Mouse (Mus musculus): ENCODE data around the gene Zfp1. TPM values are rescaled to one million over a fixed set of nuclear protein-coding genes. Genes with fewer than 3 reads are reported as not detected.

Zfp1 gene
- 10 to 100 TPM; 17.4 to 19.1 TPM for total RNA-seq (2023)

DNA sequence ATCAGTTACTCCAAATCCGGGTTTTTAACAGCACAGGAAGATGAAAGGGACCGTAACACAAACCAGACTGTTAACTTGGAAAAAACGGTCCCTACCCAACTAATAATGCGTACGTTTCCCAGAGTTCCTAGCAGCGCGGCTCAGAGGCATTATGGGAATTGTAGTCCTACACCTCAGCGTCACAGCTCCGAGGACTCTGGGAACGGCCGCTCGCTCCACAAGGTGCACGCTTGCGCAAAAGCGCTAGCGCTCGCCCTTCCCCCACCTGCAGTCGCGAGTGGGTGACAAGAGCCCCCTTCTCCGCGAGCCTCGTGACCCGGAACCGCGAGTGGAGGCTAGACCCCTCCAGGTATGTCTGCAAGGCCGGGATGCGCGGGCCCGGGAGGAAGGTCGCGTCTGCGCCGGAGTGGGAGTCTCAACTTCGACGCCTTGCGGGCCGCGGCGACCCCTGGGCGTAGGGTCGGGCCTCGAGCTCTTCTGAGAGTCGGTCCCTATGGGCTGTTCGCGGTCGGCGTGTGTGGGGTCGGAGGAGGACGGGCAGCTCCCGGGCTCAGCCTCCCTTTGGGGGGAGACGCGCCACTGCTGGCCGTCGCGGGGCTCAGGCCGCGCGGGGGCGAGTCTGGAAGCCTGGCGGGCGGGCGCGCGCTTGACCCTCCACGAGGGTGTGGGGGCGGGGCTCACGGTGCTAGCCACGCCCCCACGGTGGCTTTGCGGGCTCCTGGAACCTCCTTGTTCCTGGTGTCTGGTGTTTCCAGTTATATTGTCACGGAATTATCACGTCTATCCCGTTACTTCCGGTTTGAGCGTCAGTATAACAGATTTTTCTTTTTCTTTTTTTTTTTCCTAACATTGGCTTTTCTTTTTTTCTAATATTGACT lies at the start of gene Zfp1:
TSS of gene Zfp1 (plus strand) at position 138 of the 878 bp plus-strand sequence.

DNA sequence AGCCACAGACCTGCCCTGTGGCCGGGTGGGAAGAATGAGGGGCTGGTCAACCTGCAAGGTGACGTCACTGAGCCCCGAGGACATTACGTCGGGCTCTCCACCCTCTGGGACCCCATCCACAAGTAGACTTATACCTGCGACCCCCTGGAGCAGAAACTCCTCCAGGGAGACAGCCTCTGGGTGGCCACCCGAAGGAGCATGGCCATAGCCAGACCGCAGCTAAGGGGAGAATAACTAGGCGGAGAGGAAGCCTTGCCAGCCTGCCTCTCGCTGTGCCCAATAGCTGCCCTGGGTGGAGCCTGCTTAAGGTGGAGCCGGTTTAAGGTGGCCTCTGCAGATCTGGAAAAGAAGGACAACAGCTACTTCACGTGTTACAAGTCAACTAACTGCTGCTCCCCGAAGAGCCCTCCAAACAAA lies 13.1 kb upstream of the Zfp1 start, which contains the start of gene Ldhd:
TSS of gene Ldhd (minus strand) at position 270 of the 417 bp plus-strand sequence.

GRCm38 (mm10) chr8:111690960-111691445 lies 47.8 kb downstream of the Zfp1 start, which contains the start of gene Ctrb1:
TSS of gene Ctrb1 (minus strand) at chr8:111691010.

Other genes starting within 250 kb of the Zfp1 start
- gene Fa2h, start 249.6 kb upstream of the Zfp1 start, total RNA-seq (2023): not detected
- 10 to 100 TPM; 11.9 to 15.2 TPM for gene Wdr59, start 121.3 kb upstream of the Zfp1 start, total RNA-seq (2023)
- 100 to 1,000 TPM; 133 TPM for gene Znrf1, start 107.3 kb upstream of the Zfp1 start, total RNA-seq (2023)
- under 1 TPM; 0.65 to 0.67 TPM for gene Ldhd, start 13.0 kb upstream of the Zfp1 start, total RNA-seq (2023)
- not detected for gene Ctrb1, start 47.6 kb downstream of the Zfp1 start, total RNA-seq (2023)
- not detected for gene Bcar1, start 100.4 kb downstream of the Zfp1 start, total RNA-seq (2023)
- gene Cfdp1, start 210.9 kb downstream of the Zfp1 start, total RNA-seq (2023): 10 to 100 TPM; 35.3 to 45.2 TPM
- 1 to 10 TPM; 3.3 to 3.8 TPM for gene Tmem170, start 233.3 kb downstream of the Zfp1 start, total RNA-seq (2023)

Data from T-cell, adult 66 days (primary cell).